Mouse (Mus musculus): ENCODE results near the gene Ldlrad1. TPM values are rescaled to one million over a fixed set of nuclear protein-coding genes. Genes with fewer than 3 reads are reported as not detected.
A peak's percentile ranks its signal among the peaks of the same experiment; 100 is the strongest.

The Ldlrad1 gene
- polyA plus RNA-seq, 1 experiment from 2014 or later = not detected

DNA sequence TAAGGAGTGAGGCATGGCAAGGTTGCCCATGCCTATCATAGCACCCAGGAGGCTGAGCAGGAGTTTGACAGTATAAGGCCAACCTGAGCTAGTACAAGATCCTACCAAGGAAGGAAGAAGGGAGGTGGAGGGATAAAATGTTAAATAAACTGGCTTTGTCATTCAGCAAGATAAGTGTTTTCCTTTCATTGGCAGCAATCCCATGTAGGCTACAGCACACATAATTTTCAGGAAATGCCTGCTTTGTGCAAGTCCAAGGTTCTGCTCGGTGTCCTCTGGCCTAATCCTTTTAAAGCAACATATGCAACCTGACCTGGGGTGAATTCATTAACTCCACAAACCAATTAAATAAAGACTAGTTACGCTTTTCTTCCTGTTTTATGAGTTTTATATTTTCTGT is 36.4 kb downstream of the Ldlrad1 start:
- H3K9me3 ChIP-seq (replicated peaks) = no peaks in the 10 kb centered on the region
- H3K27me3 ChIP-seq = no peaks in the 10 kb centered on the region
- no peak overlapping the region for H3K4me3 ChIP-seq (replicated peaks)
- DNase-seq (no peak), ATAC-seq (ENCODE audit: low read depth) (no peak)
- no peak overlapping the region for H3K9ac ChIP-seq
- no peak overlapping the region for H3K27ac ChIP-seq
- H3K4me1 ChIP-seq (replicated peaks) = peaks cover 25% of the 10 kb centered on the region
- peaks cover 12% of the 10 kb centered on the region for H3K36me3 ChIP-seq
- no peak overlapping the region for H3K4me2 ChIP-seq
- 69% methylated on average over 2 of the region's 2 CpGs for WGBS (ENCODE audit: insufficient replicate concordance)

DNA sequence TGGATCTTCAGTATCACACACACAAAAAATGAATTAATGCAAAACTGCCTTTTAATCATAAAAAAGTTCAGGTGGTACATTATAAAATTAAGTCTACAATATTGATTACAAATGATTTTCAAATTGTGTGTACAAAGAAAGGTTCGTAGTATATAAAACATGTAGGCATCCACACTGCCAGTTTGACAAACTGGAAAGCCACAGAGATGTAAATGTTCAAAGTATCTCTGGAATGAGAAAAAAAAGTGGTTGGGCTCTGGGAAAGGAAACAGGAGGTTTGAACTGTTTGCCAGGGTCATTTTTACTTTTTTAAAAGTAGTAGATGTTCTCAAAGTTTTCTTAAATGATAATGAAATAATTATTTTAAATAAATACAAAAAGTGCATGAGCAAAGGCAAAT is 37.1 kb downstream of the Ldlrad1 start:
- Histone ChIP-seq H3K4me3 (replicated peaks) (no peak overlapping the region), H3K4me1 (replicated peaks) (peaks cover 27% of the 10 kb centered on the region), H3K27me3 (no peaks in the 10 kb centered on the region), H3K27ac (no peak overlapping the region), H3K9ac (no peak overlapping the region), H3K36me3 (peaks cover 7% of the 10 kb centered on the region; the same call in 1 of the 2 replicates), H3K9me3 (replicated peaks) (no peaks in the 10 kb centered on the region), H3K4me2 (no peak overlapping the region)
- 62% methylated on average over 1 of the region's 1 CpGs for WGBS (ENCODE audit: insufficient replicate concordance)
- DNase-seq (no peak), ATAC-seq (ENCODE audit: low read depth) (no peak)

DNA sequence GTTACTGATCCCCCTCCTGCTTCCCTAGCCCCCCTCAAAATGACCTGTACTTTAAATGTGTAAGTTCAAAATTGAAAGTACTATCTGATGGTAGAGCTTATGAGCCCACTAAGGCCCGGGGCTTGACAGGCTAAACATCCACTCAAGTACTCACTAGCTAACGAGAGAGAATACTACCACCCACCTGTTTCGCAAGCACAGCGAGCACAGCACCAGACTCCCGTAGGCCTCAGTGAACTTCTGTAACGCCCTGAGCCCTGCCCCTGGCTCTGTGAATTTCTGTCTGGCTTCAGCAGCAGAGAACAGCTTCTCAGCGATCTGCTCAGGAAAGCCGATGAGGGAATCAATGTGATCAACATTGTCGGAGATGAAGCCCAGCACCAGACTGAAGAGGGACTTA is 38.1 kb downstream of the Ldlrad1 start:
- Histone ChIP-seq H3K36me3 (peaks cover 2% of the 10 kb centered on the region; the same call in 1 of the 2 replicates), H3K9ac (no peak overlapping the region), H3K9me3 (replicated peaks) (no peaks in the 10 kb centered on the region), H3K4me2 (no peak overlapping the region), H3K4me3 (replicated peaks) (no peak overlapping the region), H3K27ac (no peak overlapping the region), H3K4me1 (replicated peaks) (peaks cover 34% of the 10 kb centered on the region), H3K27me3 (no peaks in the 10 kb centered on the region)
- no peak for ATAC-seq (ENCODE audit: low read depth)
- 61% methylated on average over 9 of the region's 9 CpGs for WGBS (ENCODE audit: insufficient replicate concordance)
- DNase-seq = no peak

DNA sequence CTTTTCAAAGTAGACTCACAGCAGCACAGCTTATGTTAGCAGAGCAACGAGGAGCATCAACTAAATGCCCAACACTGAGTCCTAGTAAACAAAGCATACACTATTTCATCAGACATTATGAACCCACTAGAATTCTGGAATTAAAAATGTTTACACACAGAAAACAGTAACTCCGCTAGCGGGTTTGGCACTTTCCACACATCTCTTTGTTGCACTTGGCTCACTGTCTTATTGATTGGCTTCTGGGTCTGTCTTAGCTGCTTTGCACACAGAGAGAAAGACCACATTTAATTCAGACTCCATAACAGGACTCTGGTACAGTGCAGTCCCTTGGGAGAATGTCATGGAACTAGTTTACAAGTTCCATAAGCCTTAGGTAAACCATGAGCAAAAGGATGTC is 39.1 kb downstream of the Ldlrad1 start:
- no peak for DNase-seq

DNA sequence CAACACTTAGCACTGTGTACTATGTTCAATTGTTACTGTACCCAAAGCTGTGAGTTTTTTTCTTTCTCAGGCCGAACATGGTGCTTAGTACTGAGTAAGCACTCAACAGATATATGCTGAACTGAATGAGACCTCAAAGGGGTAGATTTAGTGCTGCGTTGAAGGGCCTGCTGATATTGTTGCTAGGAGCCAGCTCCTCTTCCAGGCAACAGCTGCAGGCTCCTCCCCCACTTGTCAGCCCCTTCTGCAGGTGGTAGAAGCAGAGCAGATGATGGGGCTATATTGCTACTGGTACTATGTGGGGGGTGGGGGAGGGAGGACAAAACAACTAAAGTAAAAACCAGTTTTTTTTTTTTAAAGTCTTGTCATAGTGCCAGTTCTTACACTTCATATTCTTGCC is 40.5 kb downstream of the Ldlrad1 start:
- no peak for DNase-seq
- Histone ChIP-seq H3K4me3 (replicated peaks) (no peak overlapping the region), H3K27ac (no peak overlapping the region)

More for the DNA sequence above, 39.1 kb downstream of the Ldlrad1 start:
- Histone ChIP-seq H3K4me2 (no peak overlapping the region), H3K4me1 (replicated peaks) (peaks cover 44% of the 10 kb centered on the region), H3K9me3 (replicated peaks) (no peaks in the 10 kb centered on the region), H3K9ac (no peak overlapping the region), H3K27me3 (no peaks in the 10 kb centered on the region), H3K27ac (no peak overlapping the region), H3K4me3 (replicated peaks) (no peak overlapping the region), H3K36me3 (no peaks in the 10 kb centered on the region)
- no peak for ATAC-seq (ENCODE audit: low read depth)
- 74% methylated on average over 3 of the region's 3 CpGs for WGBS (ENCODE audit: insufficient replicate concordance)

DNA sequence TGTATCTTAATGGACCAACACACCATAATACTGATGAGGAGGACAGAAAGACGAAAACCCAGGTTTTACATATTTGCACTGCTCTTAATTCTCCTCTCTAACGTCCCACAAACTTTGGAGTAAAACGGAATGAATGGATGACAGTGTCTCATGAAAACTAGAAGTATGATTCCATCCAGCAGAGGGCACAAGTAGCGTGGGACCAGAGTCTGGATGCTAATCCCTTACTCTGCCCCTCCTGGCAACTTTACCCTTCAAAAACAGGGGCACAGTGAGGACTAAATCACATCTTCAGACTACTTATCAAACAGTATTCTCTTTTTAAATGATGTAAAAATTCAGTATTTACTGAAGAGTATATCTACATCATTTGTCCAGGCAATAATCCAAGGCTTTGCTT is 41.5 kb downstream of the Ldlrad1 start:
- H3K9me3 ChIP-seq (replicated peaks) = no peaks in the 10 kb centered on the region
- DNase-seq (peak; percentile 18), ATAC-seq (ENCODE audit: low read depth) (no peak)
- peaks cover 50% of the 10 kb centered on the region for H3K4me1 ChIP-seq (replicated peaks)
- H3K4me3 ChIP-seq (replicated peaks) = no peak overlapping the region
- H3K27me3 ChIP-seq = no peaks in the 10 kb centered on the region
- no peak overlapping the region for H3K9ac ChIP-seq
- no peaks in the 10 kb centered on the region for H3K36me3 ChIP-seq
- 29% methylated on average over 4 of the region's 4 CpGs for WGBS (ENCODE audit: insufficient replicate concordance)
- no peak overlapping the region for H3K4me2 ChIP-seq
- no peak overlapping the region for H3K27ac ChIP-seq

More for the DNA sequence above, 40.5 kb downstream of the Ldlrad1 start:
- Histone ChIP-seq H3K9me3 (replicated peaks) (no peaks in the 10 kb centered on the region), H3K36me3 (no peaks in the 10 kb centered on the region), H3K4me1 (replicated peaks) (peaks cover 48% of the 10 kb centered on the region), H3K27me3 (no peaks in the 10 kb centered on the region), H3K4me2 (no peak overlapping the region), H3K9ac (no peak overlapping the region)
- WGBS (ENCODE audit: insufficient replicate concordance) = 44% methylated on average over 2 of the region's 2 CpGs
- ATAC-seq (ENCODE audit: low read depth) = no peak

DNA sequence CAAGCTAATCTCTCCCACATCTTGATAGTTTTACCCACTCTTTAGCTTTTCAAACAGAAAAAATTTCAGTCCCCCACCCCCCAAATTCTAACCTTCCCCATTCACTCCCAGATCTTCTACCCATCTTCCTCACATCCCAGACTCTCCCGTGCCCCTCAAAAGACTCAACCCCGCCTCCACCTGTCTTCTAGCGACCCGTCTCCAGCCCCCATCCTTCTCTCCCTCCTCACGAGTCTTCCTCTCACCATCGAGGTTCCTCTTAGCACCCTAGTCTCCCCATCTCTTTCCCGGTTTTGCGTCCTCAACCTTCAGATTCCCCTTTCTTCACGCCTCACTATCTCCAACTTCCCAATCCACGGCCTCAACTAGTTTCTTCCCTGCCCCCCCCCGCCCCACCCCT is 43.5 kb downstream of the Ldlrad1 start:
- peak overlapping the region; percentile 77 for H3K9ac ChIP-seq
- no peaks in the 10 kb centered on the region for H3K27me3 ChIP-seq
- H3K4me3 ChIP-seq (replicated peaks) = peak overlapping the region; percentile 81
- no peaks in the 10 kb centered on the region for H3K36me3 ChIP-seq
- no peaks in the 10 kb centered on the region for H3K9me3 ChIP-seq (replicated peaks)
- 2% methylated on average over 11 of the region's 11 CpGs for WGBS (ENCODE audit: insufficient replicate concordance)
- H3K4me1 ChIP-seq (replicated peaks) = peaks cover 43% of the 10 kb centered on the region
- DNase-seq (no peak), ATAC-seq (ENCODE audit: low read depth) (no peak)
- H3K4me2 ChIP-seq = peak overlapping the region; percentile 96
- no peak overlapping the region for H3K27ac ChIP-seq

DNA sequence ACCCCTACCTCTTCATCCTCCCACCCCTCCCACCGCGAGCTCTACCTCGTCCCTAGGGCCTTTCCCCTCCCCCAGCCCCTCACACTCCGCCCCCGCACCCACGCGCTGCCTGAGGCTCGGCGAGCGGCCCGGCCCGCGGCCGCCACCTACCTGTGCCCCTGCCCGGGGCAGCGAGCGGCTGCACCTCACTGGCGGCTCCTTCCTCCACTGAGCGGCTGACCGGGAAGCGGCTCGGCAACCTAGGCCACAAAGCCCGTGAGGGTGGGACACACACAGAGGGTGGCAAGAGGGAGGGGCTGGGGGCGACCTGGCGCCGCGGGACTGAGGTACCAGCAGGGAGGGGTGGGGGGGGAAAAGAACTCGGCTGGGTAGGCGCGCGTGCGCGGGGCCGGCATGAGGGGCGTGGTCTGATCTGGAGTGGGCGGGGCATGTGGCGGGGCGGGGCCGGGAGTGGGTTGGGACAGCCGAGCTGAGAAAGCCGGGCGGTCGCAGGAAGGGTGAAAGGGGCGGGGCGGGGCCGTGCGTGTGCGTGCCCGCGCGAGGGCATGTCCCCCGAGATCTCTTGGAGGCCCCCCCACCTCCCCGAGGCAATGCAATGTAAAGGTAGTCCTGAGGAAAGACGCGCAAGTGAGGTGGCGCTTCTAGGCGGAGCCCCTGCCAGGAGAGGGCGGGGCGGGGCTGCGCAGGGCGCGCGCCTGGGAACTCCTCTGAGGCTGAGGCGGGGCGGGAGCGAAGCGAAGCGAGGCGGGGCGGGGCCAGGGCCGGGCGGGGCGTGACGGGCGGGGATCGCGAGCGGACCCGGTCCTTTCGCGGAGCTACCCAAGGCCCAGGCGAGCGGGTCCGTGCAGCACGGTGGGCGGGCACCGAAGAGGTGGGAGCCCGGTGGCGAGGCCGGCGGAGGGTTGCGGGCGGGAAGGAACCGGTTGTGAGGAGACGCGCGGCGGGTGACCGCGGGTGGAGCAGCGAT is 44.4 kb downstream of the Ldlrad1 start, which contains the start of the genes Lrrc42 and Hspb11:
TSS of gene Lrrc42 (minus strand) at position 408 of the 967 bp plus-strand sequence.
TSS of gene Hspb11 (plus strand) at position 469 of the 967 bp plus-strand sequence.
- Histone ChIP-seq H3K9ac (peak within 1 kb of the TSS; percentile 77), H3K4me3 (replicated peaks) (peak within 1 kb of the TSS; percentile 81), H3K4me2 (peak within 1 kb of the TSS; percentile 96), H3K4me1 (replicated peaks) (peaks cover 38% of the 10 kb centered on the region), H3K9me3 (replicated peaks) (no peaks in the 10 kb centered on the region), H3K27me3 (no peaks in the 10 kb centered on the region), H3K36me3 (no peaks in the 10 kb centered on the region), H3K27ac (peak within 1 kb of the TSS; percentile 78)
- ATAC-seq (ENCODE audit: low read depth) (peak; percentile 94), DNase-seq (peak; percentile 89)
- WGBS (ENCODE audit: insufficient replicate concordance) = 1% methylated on average over 101 of the region's 101 CpGs

DNA sequence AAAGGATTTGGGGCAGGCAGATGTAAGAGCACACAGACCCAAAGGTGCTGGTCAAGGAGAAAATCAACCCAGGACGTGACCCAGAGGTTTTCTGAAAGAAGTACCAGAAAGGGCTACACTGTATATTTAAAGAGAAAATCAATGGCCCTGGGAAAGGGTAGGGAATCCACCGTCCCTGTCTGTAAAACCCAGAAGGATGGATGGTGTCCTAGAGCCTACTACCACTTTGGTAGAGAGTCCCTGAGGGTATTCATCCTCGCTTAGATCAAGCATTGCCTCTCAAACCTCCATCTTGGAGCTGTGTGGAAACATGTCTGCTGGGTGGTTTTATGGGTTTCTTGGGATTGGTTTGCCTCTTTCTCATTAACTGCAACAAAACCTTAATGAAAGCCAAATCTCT is 45.4 kb downstream of the Ldlrad1 start:
- H3K4me2 ChIP-seq = peak overlapping the region; percentile 96
- ATAC-seq (ENCODE audit: low read depth) (no peak), DNase-seq (no peak)
- peak overlapping the region; percentile 77 for H3K9ac ChIP-seq
- H3K36me3 ChIP-seq = no peaks in the 10 kb centered on the region
- 47% methylated on average over 3 of the region's 3 CpGs for WGBS (ENCODE audit: insufficient replicate concordance)
- no peak overlapping the region for H3K27ac ChIP-seq
- H3K4me1 ChIP-seq (replicated peaks) = peaks cover 36% of the 10 kb centered on the region
- no peaks in the 10 kb centered on the region for H3K9me3 ChIP-seq (replicated peaks)
- H3K4me3 ChIP-seq (replicated peaks) = peak overlapping the region; percentile 81
- no peaks in the 10 kb centered on the region for H3K27me3 ChIP-seq

DNA sequence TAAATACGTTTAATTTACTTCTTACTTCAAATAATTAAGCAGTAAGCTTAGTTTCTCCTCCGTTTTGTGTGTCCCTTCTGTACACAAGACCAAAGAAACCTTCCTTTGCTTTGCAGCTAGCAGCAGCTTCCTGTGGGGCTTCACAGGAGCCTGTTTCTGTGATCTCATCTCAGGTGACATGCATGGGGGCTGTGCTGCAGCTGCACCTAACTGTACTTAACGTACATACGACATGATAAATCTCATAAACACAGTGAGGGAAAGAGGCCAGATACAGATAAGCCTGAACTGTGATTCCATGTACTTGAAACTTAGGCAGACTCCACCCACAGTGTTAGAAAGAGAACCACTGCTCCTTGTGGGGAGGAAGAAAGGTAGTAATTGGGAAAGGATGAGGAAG is 51.0 kb downstream of the Ldlrad1 start:
- WGBS (ENCODE audit: insufficient replicate concordance) = 26% methylated on average over 4 of the region's 4 CpGs
- no peak overlapping the region for H3K4me3 ChIP-seq (replicated peaks)
- no peaks in the 10 kb centered on the region for H3K4me1 ChIP-seq (replicated peaks)
- DNase-seq (no peak), ATAC-seq (ENCODE audit: low read depth) (no peak)
- H3K27me3 ChIP-seq = 0 out of 2 replicates have a peak, but pooled peaks cover 3% of the 10 kb centered on the region
- H3K9me3 ChIP-seq (replicated peaks) = no peaks in the 10 kb centered on the region
- H3K36me3 ChIP-seq = peaks cover 2% of the 10 kb centered on the region; the same call in 1 of the 2 replicates
- H3K27ac ChIP-seq = no peak overlapping the region
- H3K9ac ChIP-seq = no peak overlapping the region
- H3K4me2 ChIP-seq = no peak overlapping the region
